Mouse (Mus musculus) bone marrow, adult 2 months (tissue): Measurements from ENCODE around the gene Smagp.

ENCODE experiments used
- CTCF ChIP-seq: fragments of 200-500 bp; IDR thresholded peaks from 2 replicates; pipeline ENCODE4 v1.5.1; 2011; ENCODE audit warnings: low read length, control low read depth; ENCODE audit not compliant: control insufficient read depth, insufficient read depth
- POLR2A ChIP-seq: fragments of 200-500 bp; IDR thresholded peaks from 2 replicates; pipeline ENCODE4 v1.6.1; 2011; ENCODE audit warnings: low read depth, mild to moderate bottlenecking, control low read depth, low read length, borderline replicate concordance; ENCODE audit not compliant: control insufficient read depth

DNA sequence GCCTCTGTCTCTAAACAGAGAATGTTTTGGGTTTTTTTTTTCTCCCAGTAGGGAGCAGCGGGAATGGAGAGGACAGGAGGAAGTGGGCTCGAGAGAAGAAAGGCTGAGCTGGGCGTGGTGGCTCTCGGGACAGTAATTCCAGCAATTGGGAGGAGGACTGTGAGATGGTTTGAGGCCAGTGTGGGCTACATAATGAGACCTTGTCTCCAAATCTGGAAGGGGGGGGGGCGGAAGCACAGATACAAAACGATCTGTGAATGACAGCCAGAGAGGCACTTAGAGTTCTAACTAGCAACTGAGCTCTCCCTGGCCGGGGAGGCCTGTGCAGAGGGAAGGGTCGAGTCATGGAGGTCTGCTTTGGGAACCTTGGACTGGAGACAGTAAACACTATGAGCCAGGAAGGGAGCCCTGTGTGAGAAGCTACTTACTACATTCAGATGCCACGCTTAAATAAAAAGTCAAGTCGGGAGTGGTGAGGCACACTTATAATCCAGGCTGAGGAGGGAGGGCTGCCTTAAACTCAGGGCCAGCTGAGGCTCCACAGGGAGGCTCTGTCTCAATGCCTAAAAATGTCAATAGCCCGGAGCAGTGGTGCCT is 8.9 kb downstream of the Smagp start:
- TF ChIP-seq POLR2A (no peak), CTCF (no peak)
